Mouse (Mus musculus) kidney, postnatal 36 days (tissue): ENCODE data around the gene Zranb3.
"Not testable (repeated sequence)": the region's sequence is repeated elsewhere in the genome, so short reads cannot be mapped to it uniquely, and the experiment has no call there.

ENCODE experiments used
- DNase-seq, 2 experiments: peaks; one replicate each; pipeline ENCODE4 v3.0.0; 2021 to 2022; ENCODE audit warnings: mixed read lengths in 2 of 2

Gene Zranb3

GRCm38 (mm10) chr1:128102641-128103461 lies at the start of gene Zranb3, which contains the start of gene R3hdm1:
Gene Zranb3 (minus strand): TSS chr1:128103047.
Gene R3hdm1 (plus strand): TSS chr1:128103301.
- DNase-seq, result peak; percentile 96 to 99

- no peak for DNase-seq
Measured at GRCm38 (mm10) chr1:128141737-128142136, 38.9 kb upstream of the Zranb3 start.

GRCm38 (mm10) chr1:128141039-128141438 lies 38.2 kb upstream of the Zranb3 start:
- peak in 1 of 2 experiments; percentile 5 for DNase-seq

GRCm38 (mm10) chr1:128136222-128136621 lies 33.4 kb upstream of the Zranb3 start:
- DNase-seq, result not testable (repeated sequence)

- no peak for DNase-seq
Measured at GRCm38 (mm10) chr1:128120913-128121627, 18.2 kb upstream of the Zranb3 start.

- no peak for DNase-seq
Measured at GRCm38 (mm10) chr1:128103520-128104088, 757 bp upstream of the Zranb3 start.

- DNase-seq, result peak; percentile 56 to 77
Measured at GRCm38 (mm10) chr1:128102251-128102640, 601 bp downstream of the Zranb3 start.

- no peak for DNase-seq
Measured at GRCm38 (mm10) chr1:128098309-128098708, 4.5 kb downstream of the Zranb3 start.

- no peak for DNase-seq
Measured at GRCm38 (mm10) chr1:128094686-128095085, 8.2 kb downstream of the Zranb3 start.

GRCm38 (mm10) chr1:128082800-128083199 lies 20.0 kb downstream of the Zranb3 start:
- DNase-seq, result peak; percentile 45 to 79

- DNase-seq, result no peak
Measured at GRCm38 (mm10) chr1:128081873-128082272, 21.0 kb downstream of the Zranb3 start.

- peak in 1 of 2 experiments; percentile 28 for DNase-seq
Measured at GRCm38 (mm10) chr1:128080936-128081696, 21.7 kb downstream of the Zranb3 start.

- DNase-seq, result no peak
Measured at GRCm38 (mm10) chr1:128078646-128079045, 24.2 kb downstream of the Zranb3 start.

GRCm38 (mm10) chr1:128077788-128078187 lies 25.1 kb downstream of the Zranb3 start:
- DNase-seq, result no peak

GRCm38 (mm10) chr1:128076791-128077479 lies 25.9 kb downstream of the Zranb3 start:
- DNase-seq, result no peak

- DNase-seq, result no peak
Measured at GRCm38 (mm10) chr1:128073051-128073450, 29.8 kb downstream of the Zranb3 start.

GRCm38 (mm10) chr1:128070003-128070402 lies 32.8 kb downstream of the Zranb3 start:
- no peak for DNase-seq

- no peak for DNase-seq
Measured at GRCm38 (mm10) chr1:128068945-128069397, 33.9 kb downstream of the Zranb3 start.

- DNase-seq, result no peak
Measured at GRCm38 (mm10) chr1:128064716-128065115, 38.1 kb downstream of the Zranb3 start.

GRCm38 (mm10) chr1:128062167-128062566 lies 40.7 kb downstream of the Zranb3 start:
- DNase-seq, result no peak

- no peak for DNase-seq
Measured at GRCm38 (mm10) chr1:128061401-128061800, 41.4 kb downstream of the Zranb3 start.
